Mouse (Mus musculus) embryonic facial prominence, embryonic 12.5 days (tissue): ENCODE measurements around the gene Ranbp10. TPM values are rescaled to one million over a fixed set of nuclear protein-coding genes. Genes with fewer than 3 reads are reported as not detected.

Experiments used
- ATAC-seq: fragments of 200-750 bp; cut with Nextera tagmentation; 2 replicates; pipeline ENCODE4 v1.8.0; 2017; ENCODE audit not compliant: insufficient number of reproducible peaks, insufficient read depth, low FRiP score, low TSS enrichment
- H3K27ac ChIP-seq: fragments of 300-500 bp; sonication (generic); 2 replicates; pipeline ENCODE4 v1.5.1; 2016; ENCODE audit warnings: mild to moderate bottlenecking
- H3K27me3 ChIP-seq: fragments of 300-500 bp; sonication (generic); 2 replicates; pipeline ENCODE4 v1.6.1; 2016; ENCODE audit warnings: mild to moderate bottlenecking, moderate library complexity
- H3K36me3 ChIP-seq: fragments of 300-500 bp; sonication (generic); 2 replicates; pipeline ENCODE4 v1.6.1; 2016; ENCODE audit warnings: mild to moderate bottlenecking
- H3K4me1 ChIP-seq: fragments of 300-500 bp; sonication (generic); 2 replicates; pipeline ENCODE4 v1.6.1; 2016
- H3K4me2 ChIP-seq: fragments of 300-500 bp; sonication (generic); replicated peaks from 2 replicates; pipeline ENCODE4 v1.6.1; 2016; ENCODE audit warnings: mild to moderate bottlenecking, moderate library complexity
- H3K4me3 ChIP-seq: fragments of 300-500 bp; sonication (generic); 2 replicates; pipeline ENCODE4 v1.5.1; 2016; ENCODE audit warnings: mild to moderate bottlenecking
- H3K9ac ChIP-seq: fragments of 300-500 bp; sonication (generic); 2 replicates; pipeline ENCODE4 v1.6.1; 2016; ENCODE audit warnings: mild to moderate bottlenecking, moderate library complexity
- H3K9me3 ChIP-seq: fragments of 300-500 bp; sonication (generic); 2 replicates; pipeline ENCODE4 v1.6.1; 2016; ENCODE audit warnings: mild to moderate bottlenecking, moderate library complexity
- WGBS: fragments of 180-500 bp; shearing (Covaris S2); methylation state at CpG from one replicate; pipeline ENCODE4 v1.1.7; 2016; 5-methylcytosine and 5-hydroxymethylcytosine counted together
- polyA plus RNA-seq: library from polyadenylated mRNA; unstranded; fragments of >200 nt; fragmentation: Nextera tagmentation; extraction: Ambion mirVana; gene quantifications from 2 replicates; pipeline ENCODE4 v1.2.1, GENCODE M21; 2016

The Ranbp10 gene
- polyA plus RNA-seq, 1 experiment from 2014 or later: 14.9 TPM

GRCm38 (mm10) chr8:105826379-105826778 lies 771 bp downstream of the Ranbp10 start:
- Histone ChIP-seq H3K36me3 (peaks cover 36% of the 10 kb centered on the region), H3K4me1 (peaks cover 12% of the 10 kb centered on the region), H3K27me3 (no peaks in the 10 kb centered on the region), H3K4me3 (peak overlapping the region; percentile 91), H3K9me3 (no peaks in the 10 kb centered on the region), H3K9ac (peak overlapping the region; percentile 91), H3K4me2 (peak overlapping the region; percentile 88), H3K27ac (peak overlapping the region; percentile 61; the same call in 1 of the 2 replicates)
- 6% methylated on average over 4 of the region's 4 CpGs for WGBS
- ATAC-seq: no peak

GRCm38 (mm10) chr8:105825506-105825905 lies 1.6 kb downstream of the Ranbp10 start:
- WGBS: 85% methylated on average over 4 of the region's 4 CpGs
- H3K27ac ChIP-seq: no peak overlapping the region
- peaks cover 45% of the 10 kb centered on the region for H3K36me3 ChIP-seq

GRCm38 (mm10) chr8:105820925-105821324 lies 6.2 kb downstream of the Ranbp10 start:
- H3K27ac ChIP-seq: no peak overlapping the region
- no peak overlapping the region for H3K4me3 ChIP-seq
- no peak overlapping the region for H3K9ac ChIP-seq
- H3K27me3 ChIP-seq: no peaks in the 10 kb centered on the region
- H3K4me1 ChIP-seq: peaks cover 3% of the 10 kb centered on the region
- H3K4me2 ChIP-seq: no peak overlapping the region
- ATAC-seq: no peak
- peaks cover 63% of the 10 kb centered on the region for H3K36me3 ChIP-seq
- H3K9me3 ChIP-seq: no peaks in the 10 kb centered on the region
- WGBS: 93% methylated on average over 1 of the region's 1 CpGs

More at GRCm38 (mm10) chr8:105825506-105825905, 1.6 kb downstream of the Ranbp10 start:
- no peaks in the 10 kb centered on the region for H3K9me3 ChIP-seq
- ATAC-seq: no peak
- no peaks in the 10 kb centered on the region for H3K27me3 ChIP-seq
- H3K4me2 ChIP-seq: peak overlapping the region; percentile 88
- H3K4me3 ChIP-seq: peak overlapping the region; percentile 91
- peak overlapping the region; percentile 91 for H3K9ac ChIP-seq
- peaks cover 12% of the 10 kb centered on the region for H3K4me1 ChIP-seq

- Histone ChIP-seq H3K36me3 (peaks cover 53% of the 10 kb centered on the region), H3K4me2 (no peak overlapping the region), H3K27me3 (no peaks in the 10 kb centered on the region), H3K4me1 (no peaks in the 10 kb centered on the region), H3K27ac (no peak overlapping the region), H3K9ac (no peak overlapping the region), H3K9me3 (no peaks in the 10 kb centered on the region), H3K4me3 (no peak overlapping the region)
- 93% methylated on average over 3 of the region's 3 CpGs for WGBS
- ATAC-seq: no peak
Measured at GRCm38 (mm10) chr8:105819659-105820058, 7.5 kb downstream of the Ranbp10 start.

- Histone ChIP-seq H3K27ac (no peak overlapping the region), H3K4me1 (no peaks in the 10 kb centered on the region), H3K36me3 (peaks cover 6% of the 10 kb centered on the region; the same call in 1 of the 2 replicates), H3K9me3 (no peaks in the 10 kb centered on the region), H3K27me3 (no peaks in the 10 kb centered on the region), H3K4me3 (no peak overlapping the region), H3K9ac (no peak overlapping the region), H3K4me2 (no peak overlapping the region)
- ATAC-seq: no peak
- WGBS: 94% methylated on average over 6 of the region's 6 CpGs
Measured at GRCm38 (mm10) chr8:105813241-105813640, 13.9 kb downstream of the Ranbp10 start.

GRCm38 (mm10) chr8:105812511-105812910 lies 14.6 kb downstream of the Ranbp10 start:
- Histone ChIP-seq H3K27me3 (no peaks in the 10 kb centered on the region), H3K36me3 (peaks cover 6% of the 10 kb centered on the region; the same call in 1 of the 2 replicates)

GRCm38 (mm10) chr8:105811543-105811942 lies 15.6 kb downstream of the Ranbp10 start:
- Histone ChIP-seq H3K4me3 (no peak overlapping the region), H3K4me2 (no peak overlapping the region), H3K36me3 (peaks cover 6% of the 10 kb centered on the region; the same call in 1 of the 2 replicates), H3K9me3 (no peaks in the 10 kb centered on the region), H3K27me3 (no peaks in the 10 kb centered on the region), H3K9ac (no peak overlapping the region), H3K4me1 (no peaks in the 10 kb centered on the region), H3K27ac (no peak overlapping the region)
- ATAC-seq: no peak
- 88% methylated on average over 3 of the region's 3 CpGs for WGBS

More at GRCm38 (mm10) chr8:105812511-105812910, 14.6 kb downstream of the Ranbp10 start:
- no peak overlapping the region for H3K4me2 ChIP-seq
- WGBS: 91% methylated on average over 5 of the region's 5 CpGs
- no peak for ATAC-seq
- no peak overlapping the region for H3K9ac ChIP-seq
- H3K27ac ChIP-seq: no peak overlapping the region
- no peaks in the 10 kb centered on the region for H3K4me1 ChIP-seq
- H3K4me3 ChIP-seq: no peak overlapping the region
- no peaks in the 10 kb centered on the region for H3K9me3 ChIP-seq

GRCm38 (mm10) chr8:105811061-105811460 lies 16.1 kb downstream of the Ranbp10 start:
- no peaks in the 10 kb centered on the region for H3K4me1 ChIP-seq

GRCm38 (mm10) chr8:105810245-105810786 lies 16.8 kb downstream of the Ranbp10 start:
- Histone ChIP-seq H3K9me3 (no peaks in the 10 kb centered on the region), H3K36me3 (peaks cover 11% of the 10 kb centered on the region), H3K4me1 (no peaks in the 10 kb centered on the region), H3K9ac (no peak overlapping the region), H3K4me3 (no peak overlapping the region), H3K4me2 (no peak overlapping the region), H3K27me3 (no peaks in the 10 kb centered on the region), H3K27ac (no peak overlapping the region)
- WGBS: 88% methylated on average over 6 of the region's 6 CpGs
- no peak for ATAC-seq

More at GRCm38 (mm10) chr8:105811061-105811460, 16.1 kb downstream of the Ranbp10 start:
- no peak overlapping the region for H3K4me2 ChIP-seq
- no peak for ATAC-seq
- no peak overlapping the region for H3K4me3 ChIP-seq
- H3K27me3 ChIP-seq: no peaks in the 10 kb centered on the region
- no peak overlapping the region for H3K27ac ChIP-seq
- no peaks in the 10 kb centered on the region for H3K9me3 ChIP-seq
- WGBS: 90% methylated on average over 10 of the region's 10 CpGs
- no peak overlapping the region for H3K9ac ChIP-seq
- peaks cover 6% of the 10 kb centered on the region; the same call in 1 of the 2 replicates for H3K36me3 ChIP-seq

- Histone ChIP-seq H3K9me3 (no peaks in the 10 kb centered on the region), H3K4me1 (no peaks in the 10 kb centered on the region), H3K27me3 (no peaks in the 10 kb centered on the region), H3K4me3 (no peak overlapping the region), H3K9ac (no peak overlapping the region), H3K4me2 (no peak overlapping the region), H3K36me3 (peaks cover 14% of the 10 kb centered on the region), H3K27ac (no peak overlapping the region)
- 96% methylated on average over 2 of the region's 2 CpGs for WGBS
- ATAC-seq: no peak
Measured at GRCm38 (mm10) chr8:105808480-105808879, 18.7 kb downstream of the Ranbp10 start.

- no peaks in the 10 kb centered on the region for H3K27me3 ChIP-seq
- H3K4me1 ChIP-seq: no peaks in the 10 kb centered on the region
- no peak overlapping the region for H3K9ac ChIP-seq
- no peak overlapping the region for H3K4me2 ChIP-seq
- H3K27ac ChIP-seq: no peak overlapping the region
- 93% methylated on average over 5 of the region's 5 CpGs for WGBS
- H3K36me3 ChIP-seq: peaks cover 14% of the 10 kb centered on the region
- ATAC-seq: no peak
- H3K4me3 ChIP-seq: no peak overlapping the region
- H3K9me3 ChIP-seq: no peaks in the 10 kb centered on the region
Measured at GRCm38 (mm10) chr8:105807766-105808165, 19.4 kb downstream of the Ranbp10 start.

GRCm38 (mm10) chr8:105805964-105806363 lies 21.2 kb downstream of the Ranbp10 start:
- Histone ChIP-seq H3K9ac (no peak overlapping the region), H3K9me3 (no peaks in the 10 kb centered on the region), H3K4me1 (no peaks in the 10 kb centered on the region), H3K36me3 (peaks cover 8% of the 10 kb centered on the region), H3K27ac (no peak overlapping the region), H3K4me2 (no peak overlapping the region), H3K27me3 (no peaks in the 10 kb centered on the region), H3K4me3 (no peak overlapping the region)
- WGBS: 61% methylated on average over 1 of the region's 1 CpGs
- ATAC-seq: no peak
